Mouse (Mus musculus) hindlimb bud, embryonic 11.5 days (tissue): Measurements from ENCODE around the gene Pik3ip1.

Source experiments
- DNase-seq: peaks from one replicate; pipeline ENCODE4 v3.0.0-alpha.2; 2012; ENCODE audit warnings: low read depth, low spot score; ENCODE audit errors: extremely low spot score

The Pik3ip1 gene

DNA sequence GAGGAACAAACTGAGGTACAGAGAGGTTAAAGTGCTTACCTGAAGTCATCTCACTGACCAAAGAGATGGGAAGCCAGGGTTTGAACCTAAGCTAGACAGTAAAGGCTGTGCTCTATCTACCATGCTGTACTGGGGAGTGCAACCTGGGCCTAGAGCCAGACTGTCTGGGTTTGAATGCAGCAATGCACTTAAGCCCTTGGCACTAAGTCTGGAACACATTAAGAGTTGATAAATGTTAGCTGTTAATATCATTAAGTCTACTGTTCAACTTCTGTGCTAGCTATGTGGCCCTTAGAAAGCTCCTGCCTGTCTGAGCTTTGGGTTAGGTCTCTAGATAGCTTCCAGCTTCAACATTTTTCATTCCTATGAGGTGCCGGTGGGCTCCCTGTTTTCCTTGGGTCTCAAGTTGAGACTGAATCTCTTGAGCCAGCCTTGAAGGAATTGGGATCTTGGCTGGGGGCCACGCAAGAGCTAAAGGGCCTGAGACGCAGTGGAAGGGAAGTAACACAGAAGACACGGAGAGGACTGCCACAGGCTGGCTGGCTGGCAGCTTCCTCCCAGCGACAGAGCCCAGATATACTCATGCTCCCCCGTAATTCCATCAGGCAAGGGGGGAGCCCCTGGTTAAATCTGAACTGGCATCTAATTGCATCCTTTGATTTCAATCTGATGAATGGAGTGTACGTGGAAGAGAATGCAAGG, 43.5 kb downstream of the Pik3ip1 start:
- no peak for DNase-seq

DNA sequence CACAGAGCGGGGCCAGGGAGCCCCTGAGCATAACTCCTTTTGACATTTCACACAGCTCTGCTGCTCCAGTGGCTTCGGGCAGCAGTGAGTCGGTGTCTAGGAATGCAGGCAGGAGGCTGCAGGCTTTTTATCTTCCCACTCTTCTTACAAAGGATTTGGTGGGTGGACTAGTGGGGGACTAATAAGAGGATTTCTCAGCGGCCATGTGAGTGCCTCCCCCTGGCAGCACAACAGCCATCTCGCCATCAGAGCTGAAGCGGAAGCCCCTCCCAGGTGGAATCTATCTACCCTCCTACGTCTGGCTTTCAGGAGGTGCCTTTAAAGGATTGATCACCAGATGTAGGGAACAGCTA, 44.1 kb downstream of the Pik3ip1 start:
- no peak for DNase-seq

DNA sequence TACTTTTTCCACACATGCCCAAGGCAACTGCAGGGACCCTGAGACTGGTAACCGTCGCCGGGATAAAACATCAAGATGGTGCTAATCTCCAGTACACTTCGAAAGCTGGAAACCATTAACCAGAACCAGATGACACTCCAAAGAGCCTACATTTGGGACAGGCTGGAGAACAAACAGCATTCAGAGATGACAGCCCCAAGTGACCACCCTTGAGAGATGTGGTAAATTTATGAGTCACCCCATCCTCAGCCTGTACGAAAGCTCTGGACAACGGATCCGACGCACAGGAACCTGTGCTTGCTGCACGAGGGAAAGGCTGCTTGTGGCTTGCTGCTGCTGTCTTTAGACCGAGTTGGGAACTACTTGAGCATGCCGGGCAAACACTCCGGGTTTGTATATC, 44.5 kb downstream of the Pik3ip1 start:
- DNase-seq, result no peak

DNA sequence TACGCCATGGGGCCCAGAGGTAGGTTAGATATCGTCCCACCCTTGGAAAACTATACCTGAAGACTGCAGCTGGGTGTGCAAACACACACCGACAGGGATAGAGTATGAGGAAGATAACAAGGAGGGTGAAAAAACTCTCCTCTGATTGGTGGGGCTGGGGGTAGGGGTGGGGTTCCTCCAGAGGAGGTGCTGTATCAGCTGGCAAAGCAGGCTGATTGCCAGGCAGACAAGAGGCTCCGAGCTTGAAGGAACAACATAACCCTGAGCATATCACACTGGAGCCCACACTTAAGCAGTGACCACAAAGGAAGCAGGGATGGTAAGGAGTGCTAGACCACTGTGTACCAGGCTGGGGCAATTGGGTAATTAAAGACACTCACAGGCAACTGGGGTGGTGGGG, 49.2 kb downstream of the Pik3ip1 start:
- DNase-seq, result no peak

DNA sequence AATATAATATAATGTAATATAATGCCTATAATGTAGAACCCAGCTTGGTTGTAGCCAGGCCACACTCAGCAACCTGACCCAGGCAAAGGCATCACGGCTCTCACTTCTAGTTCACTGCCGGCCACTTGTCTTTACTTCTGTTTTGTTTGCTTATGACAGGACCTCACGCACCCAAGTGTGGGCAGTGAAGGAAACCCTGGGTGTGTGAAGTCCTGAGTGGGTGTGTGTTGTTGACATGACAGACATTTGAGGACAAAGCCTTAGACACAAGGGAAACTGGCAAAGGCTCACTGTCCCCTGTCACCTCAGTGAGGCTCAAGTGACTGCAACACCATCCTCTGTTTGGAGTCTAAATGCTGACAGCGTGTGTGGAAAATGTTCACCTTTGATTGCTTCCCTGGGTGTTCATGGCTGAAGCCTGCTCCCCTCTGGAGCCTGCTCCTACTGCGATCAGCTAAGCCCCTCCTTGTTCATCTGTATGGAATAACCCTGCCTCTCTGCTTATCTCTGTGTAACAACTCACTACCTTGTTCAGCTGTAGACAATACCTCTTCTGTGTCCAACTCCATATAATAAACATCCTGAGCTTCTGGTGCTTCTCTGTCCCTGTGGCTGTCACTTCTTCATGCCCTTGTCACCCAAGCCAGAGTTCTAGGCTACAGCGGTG, 51.1 kb downstream of the Pik3ip1 start:
- no peak for DNase-seq

DNA sequence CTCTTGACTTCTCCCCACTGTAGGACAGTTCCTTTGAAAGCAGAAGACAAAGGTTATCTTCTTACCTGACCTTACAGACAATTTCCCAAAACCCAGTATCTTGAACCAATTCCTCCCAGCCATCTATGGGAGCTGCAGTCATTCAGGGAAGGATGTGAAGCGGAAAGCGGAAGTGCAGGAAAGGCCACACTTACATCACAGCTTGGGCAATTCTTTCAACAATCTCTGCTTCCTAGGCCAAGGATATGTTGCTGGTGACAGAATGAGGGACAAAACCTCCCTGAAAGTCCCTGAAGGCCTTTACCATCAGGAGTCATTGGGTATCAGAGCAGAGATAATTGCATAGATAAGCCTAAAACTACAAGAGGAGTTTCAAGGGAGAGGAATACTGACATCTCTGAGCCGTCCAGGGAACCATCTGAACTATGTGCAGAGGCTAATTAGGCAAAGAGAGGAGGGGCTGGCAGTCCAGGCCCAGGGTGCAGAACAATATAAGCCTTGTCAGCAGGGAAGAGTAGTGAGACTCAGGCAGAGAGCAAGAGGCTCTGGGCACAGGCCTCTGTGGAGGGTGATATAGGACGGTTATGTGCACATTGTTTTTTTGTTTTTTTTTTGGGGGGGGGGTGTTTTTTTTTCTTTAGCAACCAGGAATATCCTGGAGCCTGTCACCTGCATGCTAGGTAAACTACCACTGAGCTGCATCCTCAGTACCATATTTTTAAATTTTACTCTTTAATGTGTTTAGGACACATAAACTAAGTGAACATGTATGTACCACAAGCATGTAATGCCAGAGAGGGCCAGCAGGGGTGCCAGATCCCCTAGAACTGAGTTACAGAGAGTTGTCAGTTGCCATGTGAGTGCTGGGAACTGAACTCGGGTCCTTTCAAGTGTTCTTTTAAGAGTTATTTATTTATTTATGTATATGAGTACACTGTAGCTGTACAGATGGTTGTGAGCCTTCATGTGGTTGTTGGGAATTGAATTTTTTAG, 52.7 kb downstream of the Pik3ip1 start:
- DNase-seq, result no peak

DNA sequence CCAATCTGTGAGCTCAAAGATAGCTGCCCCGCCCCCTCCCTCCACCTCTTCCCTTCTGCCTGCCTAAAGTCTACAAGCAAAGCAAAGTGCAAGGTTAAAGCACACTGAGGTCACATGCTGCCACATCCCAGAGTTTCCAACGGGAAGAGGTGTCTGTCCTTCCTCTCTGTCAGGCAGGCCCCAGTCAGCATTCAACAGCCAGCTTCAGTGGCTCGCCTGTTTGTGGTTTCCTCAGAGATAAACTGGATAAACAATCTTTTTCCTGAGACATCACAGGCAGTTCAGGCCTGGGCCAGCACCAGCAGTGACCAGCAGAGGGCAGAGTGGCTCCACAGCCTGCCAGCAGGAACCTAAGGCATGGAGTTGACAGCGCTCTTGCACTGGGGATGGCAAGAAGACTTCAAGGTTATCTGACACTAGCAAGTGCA, 56.8 kb downstream of the Pik3ip1 start:
- DNase-seq, result no peak

DNA sequence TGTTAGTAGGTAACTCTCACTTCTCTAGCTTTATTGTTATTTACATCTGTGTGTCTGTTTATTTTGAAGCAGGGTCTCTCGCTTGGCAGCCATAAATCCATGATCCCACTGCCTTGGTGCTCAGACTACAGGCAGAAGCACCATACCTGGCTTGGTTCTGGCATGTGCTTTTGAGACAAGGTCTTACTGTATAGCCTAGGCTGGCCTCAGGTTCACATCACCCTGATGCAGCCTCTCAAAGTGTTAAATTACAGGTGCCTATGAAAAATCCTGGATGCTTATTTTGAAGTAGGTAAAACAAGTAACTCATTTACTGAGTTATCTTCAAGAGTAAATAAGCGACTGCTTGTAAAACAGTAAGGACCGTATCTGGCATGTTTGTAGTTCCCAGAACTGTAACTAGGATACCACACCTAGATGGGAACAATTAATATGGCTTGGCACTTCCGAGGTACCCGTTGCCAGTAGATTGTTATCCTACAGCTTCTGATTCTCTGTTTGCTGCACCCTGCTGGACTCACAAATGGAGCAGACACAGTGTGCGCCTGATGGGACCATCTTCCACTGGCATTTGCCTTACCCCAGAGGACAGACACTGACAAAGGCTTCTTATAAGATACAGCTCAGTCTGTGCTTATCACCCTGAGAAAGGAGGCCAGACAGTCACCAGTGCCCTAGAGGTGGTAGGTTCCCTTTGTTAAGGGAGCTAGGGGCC, 57.4 kb downstream of the Pik3ip1 start:
- DNase-seq, result no peak

DNA sequence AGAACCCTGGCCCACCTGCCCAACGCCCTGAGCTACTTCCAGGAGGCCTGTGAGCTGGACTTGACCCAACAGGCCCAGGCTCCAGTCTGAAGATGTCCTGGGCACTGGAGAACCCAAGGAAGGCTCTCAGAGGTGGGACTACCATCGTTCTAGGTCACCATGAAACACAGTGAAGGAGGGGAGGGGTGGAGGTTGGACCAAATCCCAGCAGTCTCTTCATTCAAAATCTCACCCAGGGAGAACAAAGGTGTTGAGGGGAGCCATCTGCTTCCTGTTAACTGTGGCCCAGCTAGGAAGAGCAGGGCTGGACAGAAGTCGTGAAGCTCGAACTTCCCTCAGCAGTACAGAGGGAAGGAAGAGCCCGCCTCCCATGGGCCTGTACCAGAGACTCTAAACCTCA, 59.8 kb downstream of the Pik3ip1 start:
- DNase-seq, result no peak

DNA sequence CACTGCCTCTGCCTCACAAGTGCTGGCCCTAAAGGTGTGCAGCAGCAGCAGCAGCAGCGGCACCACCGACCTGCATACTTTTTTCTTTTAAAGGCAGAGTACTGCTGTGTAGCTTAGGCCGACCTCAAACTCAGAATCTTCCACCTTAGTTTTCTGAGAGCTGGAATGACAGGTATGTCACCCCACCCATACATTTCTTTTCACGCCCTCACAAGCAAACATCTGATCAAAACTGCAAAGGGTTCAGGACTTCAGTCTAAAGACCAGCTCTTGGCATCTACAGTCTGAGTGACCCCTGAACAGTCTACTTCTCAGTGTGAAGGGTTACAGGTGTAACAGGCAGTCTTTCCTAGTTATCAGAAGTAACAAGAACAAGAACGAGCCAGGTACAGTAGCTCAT, 60.6 kb downstream of the Pik3ip1 start:
- DNase-seq, result no peak

DNA sequence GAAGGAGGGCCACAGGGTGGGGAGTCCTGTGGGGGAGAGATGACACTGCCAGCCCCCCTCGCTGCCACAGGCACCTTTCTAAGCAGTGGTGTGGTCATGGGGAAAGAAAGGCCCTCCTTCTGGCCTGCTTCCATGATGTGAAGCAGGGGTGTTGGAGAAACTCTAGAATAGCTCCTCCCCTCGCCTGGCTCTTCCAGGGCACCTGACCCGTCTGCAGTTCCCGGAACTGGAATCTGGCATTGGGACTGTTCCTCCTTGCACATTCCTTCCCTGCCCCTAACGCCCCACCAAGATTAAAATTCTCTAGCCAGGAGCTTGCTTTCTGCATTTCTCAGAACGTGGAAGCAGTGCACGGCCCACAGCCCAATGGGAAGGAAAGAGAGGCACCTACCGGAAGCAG, 62.3 kb downstream of the Pik3ip1 start:
- DNase-seq, result no peak
